Mouse (Mus musculus) T-cell, adult 2 months (primary cell): Measurements from ENCODE around the gene Mrpl16.

Source experiments
- DNase-seq: peaks from one replicate; pipeline ENCODE4 v3.0.0; 2022; ENCODE audit warnings: low spot score

The Mrpl16 gene

GRCm38 (mm10) chr19:11770205-11770892 is at the start of gene Mrpl16:
Gene Mrpl16, plus strand, starts transcription at chr19:11770391.
- peak; percentile 87 for DNase-seq

GRCm38 (mm10) chr19:11723870-11724269 is 46.3 kb upstream of the Mrpl16 start:
- DNase-seq = no peak

- DNase-seq = no peak
These were observed 45.9 kb upstream of the Mrpl16 start for GRCm38 (mm10) chr19:11724275-11724674.

DNA sequence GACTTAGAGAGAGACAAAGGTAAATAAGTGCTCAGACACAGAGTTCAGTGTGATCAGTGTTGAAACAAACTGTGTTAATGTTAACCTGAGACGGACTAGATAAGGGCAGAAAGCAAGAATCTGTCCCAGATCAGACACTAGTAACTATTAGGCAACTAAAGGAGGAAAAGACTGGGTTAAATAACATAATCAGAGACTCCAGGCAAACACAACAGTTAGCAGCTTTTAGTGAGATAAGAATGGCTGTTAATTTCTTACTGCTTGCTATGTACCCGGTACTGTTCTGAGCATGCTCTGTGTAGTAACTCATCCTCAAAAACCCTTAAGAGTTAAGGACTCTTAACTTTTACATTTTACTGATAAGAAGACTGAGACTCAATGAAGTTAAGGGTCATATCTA is 44.3 kb upstream of the Mrpl16 start:
- no peak for DNase-seq

GRCm38 (mm10) chr19:11727304-11727703 is 42.9 kb upstream of the Mrpl16 start:
- DNase-seq = no peak

GRCm38 (mm10) chr19:11730278-11730677 is 39.9 kb upstream of the Mrpl16 start:
- no peak for DNase-seq

- DNase-seq = no peak
These were observed 33.7 kb upstream of the Mrpl16 start for GRCm38 (mm10) chr19:11736455-11736854.

- no peak for DNase-seq
These were observed 24.5 kb upstream of the Mrpl16 start for GRCm38 (mm10) chr19:11745680-11746079.

GRCm38 (mm10) chr19:11747298-11747697 is 22.9 kb upstream of the Mrpl16 start, which contains the start of gene Gif:
Gene Gif, plus strand, starts transcription at chr19:11747554.
- no peak for DNase-seq

GRCm38 (mm10) chr19:11765059-11765458 is 5.1 kb upstream of the Mrpl16 start:
- no peak for DNase-seq

DNA sequence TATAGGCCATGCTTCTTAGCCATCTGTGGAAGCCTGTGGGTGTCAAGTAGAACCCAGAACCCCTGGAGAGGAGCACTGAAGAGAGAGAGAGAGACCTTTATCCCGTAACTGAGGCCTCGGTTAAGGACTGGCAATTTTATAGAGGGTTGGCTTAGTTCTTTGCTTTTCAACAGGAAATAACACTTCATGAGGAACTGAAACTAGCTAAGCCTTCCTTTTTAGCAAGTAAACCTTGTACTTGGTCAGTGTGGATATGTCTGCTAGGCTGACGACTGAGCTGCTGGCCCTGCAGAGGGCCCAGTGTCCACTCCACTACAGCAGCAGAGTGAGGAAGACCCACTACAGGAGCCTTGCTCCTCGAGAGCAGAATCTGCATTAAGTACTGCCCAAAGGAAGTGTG is 3.8 kb upstream of the Mrpl16 start:
- DNase-seq = no peak

DNA sequence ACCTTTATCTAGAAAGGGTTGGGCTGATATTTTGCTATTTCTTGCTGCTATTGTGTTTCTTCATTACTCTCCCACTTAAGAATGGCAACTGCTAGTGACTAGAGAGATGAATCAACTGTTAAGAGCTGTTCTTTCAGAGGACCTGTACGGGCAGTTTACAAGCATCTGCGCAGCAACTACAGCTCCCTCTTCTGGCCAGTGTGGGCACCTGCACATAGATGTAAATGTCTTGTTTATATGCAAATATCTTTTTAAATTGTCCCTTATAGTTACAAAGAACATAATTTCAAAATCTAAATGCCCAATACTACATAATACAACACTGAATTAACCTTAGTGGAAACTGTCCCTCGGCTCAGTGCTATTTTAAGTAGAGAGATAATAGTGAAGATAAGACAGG is 2.0 kb upstream of the Mrpl16 start:
- DNase-seq = peak; percentile 59

- DNase-seq = no peak
These were observed 802 bp upstream of the Mrpl16 start for GRCm38 (mm10) chr19:11769257-11769920.

DNA sequence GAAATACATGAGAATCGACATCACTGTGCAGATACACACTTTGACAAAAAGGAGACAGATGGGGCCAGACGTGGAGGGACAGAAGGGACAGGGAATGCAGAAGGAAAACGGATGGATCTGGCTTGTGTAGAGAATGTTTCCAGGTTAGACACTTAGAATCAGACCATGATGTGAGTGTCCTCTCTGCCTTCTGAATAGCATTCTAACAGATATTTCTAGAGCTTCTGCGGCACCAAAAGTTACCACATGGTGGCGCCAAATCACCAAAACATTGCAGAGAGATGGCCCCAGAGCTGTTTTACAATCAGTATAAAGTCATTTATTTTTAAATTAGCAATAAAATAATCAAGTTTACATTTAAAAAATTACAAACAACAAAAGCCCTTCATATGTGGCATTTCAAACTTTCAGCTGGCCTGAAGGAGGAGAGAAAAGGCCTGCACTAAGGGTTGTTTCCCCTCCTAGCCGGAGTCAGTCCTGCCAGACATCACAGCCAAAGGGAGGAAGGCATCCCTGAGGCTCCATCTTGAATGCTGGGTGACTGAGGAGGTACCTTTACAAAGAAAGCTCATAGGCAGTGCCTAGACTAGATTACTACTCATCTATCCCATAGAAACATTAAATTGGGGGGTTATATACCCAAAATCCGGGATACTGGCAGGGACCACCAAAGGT is 7.1 kb downstream of the Mrpl16 start:
- DNase-seq = peak; percentile 38

- DNase-seq = no peak
These were observed 15.4 kb downstream of the Mrpl16 start for GRCm38 (mm10) chr19:11785409-11786154.

DNA sequence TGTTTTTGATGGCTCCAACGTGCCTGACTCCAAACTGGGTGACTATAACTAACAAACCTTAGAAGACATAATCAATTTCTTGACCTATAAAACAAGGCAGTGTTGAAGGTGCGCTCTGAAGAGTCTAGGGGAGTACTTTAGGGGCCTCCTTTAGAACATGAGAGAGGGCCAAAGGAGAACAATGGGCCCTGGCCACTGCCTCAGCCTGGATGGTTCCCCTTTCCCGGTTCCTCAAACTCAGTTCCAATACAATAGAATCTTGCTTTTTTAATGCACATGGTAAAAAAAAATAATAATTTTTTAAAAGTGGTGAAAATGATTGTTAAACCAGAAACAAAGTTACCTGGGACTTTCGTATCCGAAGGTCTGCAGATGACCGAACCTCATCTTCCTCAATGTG is 17.6 kb downstream of the Mrpl16 start:
- DNase-seq = no peak

GRCm38 (mm10) chr19:11788876-11789275 is 18.7 kb downstream of the Mrpl16 start:
- DNase-seq = no peak

- no peak for DNase-seq
These were observed 21.6 kb downstream of the Mrpl16 start for GRCm38 (mm10) chr19:11791825-11792224.

GRCm38 (mm10) chr19:11793741-11794359 is 23.7 kb downstream of the Mrpl16 start:
- DNase-seq = no peak

- no peak for DNase-seq
These were observed 24.3 kb downstream of the Mrpl16 start for GRCm38 (mm10) chr19:11794447-11794846.

- no peak for DNase-seq
These were observed 30.5 kb downstream of the Mrpl16 start for GRCm38 (mm10) chr19:11800531-11801315.
